10 mouse cellular contexts compared by ENCODE assay signal in the genomic region with DNA sequence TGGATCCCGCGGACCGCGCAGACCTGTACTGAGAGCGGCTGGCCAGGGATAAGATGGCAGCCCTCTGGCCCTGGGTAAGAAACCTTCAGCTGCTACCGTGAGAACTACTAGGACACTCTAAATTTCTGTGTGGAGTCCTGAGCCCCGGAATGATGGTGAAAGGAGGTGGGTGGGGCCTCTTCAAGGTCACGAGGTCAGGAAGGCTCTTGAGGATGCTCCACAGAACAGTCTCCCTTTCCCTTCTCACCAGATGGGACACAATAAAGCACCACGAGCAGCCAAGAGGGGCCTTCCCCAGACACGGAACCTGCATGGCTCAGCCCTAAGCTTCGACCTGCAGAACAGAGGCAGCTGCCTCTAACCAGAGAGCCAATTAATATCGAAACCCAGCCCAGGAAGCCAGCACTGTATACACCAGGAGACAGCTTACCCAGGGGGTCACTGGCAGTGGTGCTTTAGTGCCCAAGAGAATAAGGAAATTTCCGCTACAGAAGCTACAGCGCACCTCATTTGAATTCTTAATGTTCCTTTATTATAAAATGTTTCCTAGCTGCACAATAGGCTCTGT.
DNase-seq lines count a peak whose midpoint lies in the region; ATAC-seq and TF ChIP-seq lines count a peak whose summit lies in the region.
"Had no signal": no experiment of that assay in that cellular context is flagged by ENCODE, and none has a peak within 500 bp of the region (broad histone marks: within the 10 kb centered on the region; RNA-seq: fewer than 3 reads in every experiment).

No protein-coding gene starts in this region.

- H3K9ac ChIP-seq in forebrain, embryonic 14.5 days (ENCODE audit: low read length), result no peak overlapping the region

- no peaks in the 10 kb centered on the region for H3K27me3 ChIP-seq in spleen, adult 2 months (ENCODE audit: control insufficient read depth, insufficient read depth, low read length)
- H3K27me3 ChIP-seq in forebrain, embryonic 14.5 days (replicated peaks; ENCODE audit: control insufficient read depth, insufficient read depth, low read length), result no peaks in the 10 kb centered on the region
- no peaks in the 10 kb centered on the region for H3K27me3 ChIP-seq in midbrain, embryonic 10.5 days (ENCODE audit: low read depth, poor library complexity, severe bottlenecking)
- H3K27me3 ChIP-seq: Patski had no signal

- whole genome bisulfite sequencing in spleen, adult 2 months, result 58% methylated on average over 14 of the region's 14 CpGs
- 48% methylated on average over 14 of the region's 14 CpGs for WGBS in forebrain, embryonic 14.5 days
- 68% methylated on average over 14 of the region's 14 CpGs for WGBS in midbrain, embryonic 10.5 days

- ATAC-seq in forebrain, embryonic 14.5 days, result peak; percentile 32; the same call in 1 of the 2 replicates
- ATAC-seq: Patski had no signal

- TF ChIP-seq CTCF in spleen, adult 2 months (IDR thresholded peaks at IDR 0.05; ENCODE audit: extremely low read depth, insufficient read depth, insufficient read length, insufficient replicate concordance), result no peak

- DNase-seq in spleen, adult 2 months (ENCODE audit: low read depth in 1 of 2, low spot score in 2 of 2), result no peak
- no peak for DNase-seq in spleen, postnatal 4 days (ENCODE audit: low spot score in 2 of 2)
- DNase-seq in forebrain, embryonic 14.5 days (ENCODE audit: low spot score), result no peak
- no peak for DNase-seq in midbrain, embryonic 10.5 days (ENCODE audit: low spot score)
- no peak for DNase-seq in adrenal gland, adult 18-20 months (ENCODE audit: low spot score in 2 of 2)
- no peak for DNase-seq in right cerebral cortex, adult 18-20 months
- DNase-seq in urinary bladder, postnatal 25 days (ENCODE audit: low spot score), result no peak
- DNase-seq: thymus, adult 2 months had no signal

- no peak for TF ChIP-seq POLR2A in spleen, adult 2 months (IDR thresholded peaks at IDR 0.05; ENCODE audit: low read depth, low read length)

- H3K4me1 ChIP-seq in spleen, adult 2 months (ENCODE audit: control insufficient read depth, insufficient read depth, insufficient read length), result peaks cover 46% of the 10 kb centered on the region; the same call in 1 of the 2 replicates
- H3K4me1 ChIP-seq in forebrain, embryonic 14.5 days (ENCODE audit: control insufficient read depth, insufficient read depth, low read length), result peaks cover 5% of the 10 kb centered on the region; the same call in 1 of the 2 replicates
- H3K4me1 ChIP-seq in midbrain, embryonic 10.5 days, result peaks cover 41% of the 10 kb centered on the region

- no peak overlapping the region for H3K4me2 ChIP-seq in forebrain, embryonic 14.5 days (ENCODE audit: low read length)

- H3K27ac ChIP-seq in spleen, adult 2 months (ENCODE audit: insufficient read depth, low read length), result peak overlapping the region; percentile 72
- H3K27ac ChIP-seq in forebrain, embryonic 14.5 days (ENCODE audit: low read depth, low read length), result no peak overlapping the region
- H3K27ac ChIP-seq in midbrain, embryonic 10.5 days (replicated peaks), result peak overlapping the region; percentile 65
- H3K27ac ChIP-seq: kidney, postnatal 0 days had no signal

- H3K36me3 ChIP-seq in spleen, adult 2 months (ENCODE audit: control insufficient read depth, insufficient read depth, low read length), result no peaks in the 10 kb centered on the region; the same call in 1 of the 2 replicates
- no peaks in the 10 kb centered on the region for H3K36me3 ChIP-seq in forebrain, embryonic 14.5 days (ENCODE audit: control insufficient read depth, insufficient read depth, low read length)
- no peaks in the 10 kb centered on the region for H3K36me3 ChIP-seq in midbrain, embryonic 10.5 days

- H3K4me3 ChIP-seq in spleen, adult 2 months (ENCODE audit: extremely low read depth, insufficient read depth, insufficient read length), result 0 out of 2 replicates have a peak overlapping the region, but pooled peaks have one; percentile 11
- no peak overlapping the region for H3K4me3 ChIP-seq in forebrain, embryonic 14.5 days (ENCODE audit: low read depth, low read length)
- H3K4me3 ChIP-seq in midbrain, embryonic 10.5 days, result no peak overlapping the region

- no peaks in the 10 kb centered on the region for H3K9me3 ChIP-seq in forebrain, embryonic 14.5 days (replicated peaks; ENCODE audit: control insufficient read depth, low read length)
- H3K9me3 ChIP-seq in midbrain, embryonic 10.5 days (replicated peaks), result no peaks in the 10 kb centered on the region
